Mouse (Mus musculus): ENCODE measurements around the gene Slc30a3. TPM values are rescaled to one million over a fixed set of nuclear protein-coding genes. Genes with fewer than 3 reads are reported as not detected.

Gene Slc30a3
- polyA plus RNA-seq, 1 experiment from 2014 or later: 0.79 TPM

Other genes starting within 250 kb of the Slc30a3 start
- 49.8 and 52.2 TPM in 2 replicates for gene Tmem214, start 240.2 kb downstream of the Slc30a3 start, polyA plus RNA-seq (2014; fragmentation: Nextera tagmentation; extraction: Ambion mirVana)
- gene Agbl5, start 219.5 kb downstream of the Slc30a3 start, polyA plus RNA-seq (2014; fragmentation: Nextera tagmentation; extraction: Ambion mirVana): 34.5 and 37.3 TPM in 2 replicates
- gene Ost4, start 200.4 kb downstream of the Slc30a3 start, polyA plus RNA-seq (2014; fragmentation: Nextera tagmentation; extraction: Ambion mirVana): 339 and 356 TPM in 2 replicates
- gene Emilin1, start 194.8 kb downstream of the Slc30a3 start, polyA plus RNA-seq (2014; fragmentation: Nextera tagmentation; extraction: Ambion mirVana): 44.6 and 44.7 TPM in 2 replicates
- gene Khk, start 186.8 kb downstream of the Slc30a3 start, polyA plus RNA-seq (2014; fragmentation: Nextera tagmentation; extraction: Ambion mirVana): 6.9 and 7.1 TPM in 2 replicates
- 6.4 and 6.8 TPM in 2 replicates for gene Cgref1, start 162.6 kb downstream of the Slc30a3 start, polyA plus RNA-seq (2014; fragmentation: Nextera tagmentation; extraction: Ambion mirVana)
- gene Preb, start 147.9 kb downstream of the Slc30a3 start, polyA plus RNA-seq (2014; fragmentation: Nextera tagmentation; extraction: Ambion mirVana): 106 and 114 TPM in 2 replicates
- gene Tcf23, start 139.6 kb downstream of the Slc30a3 start, polyA plus RNA-seq (2014; fragmentation: Nextera tagmentation; extraction: Ambion mirVana): not detected in 2 replicates
- 81.8 and 86.4 TPM in 2 replicates for gene Atraid, start 59.9 kb downstream of the Slc30a3 start, polyA plus RNA-seq (2014; fragmentation: Nextera tagmentation; extraction: Ambion mirVana)
- gene Slc5a6, start 59.3 kb downstream of the Slc30a3 start, polyA plus RNA-seq (2014; fragmentation: Nextera tagmentation; extraction: Ambion mirVana): 10.8 and 10.9 TPM in 2 replicates
- gene Cad, start 53.5 kb downstream of the Slc30a3 start, polyA plus RNA-seq (2014; fragmentation: Nextera tagmentation; extraction: Ambion mirVana): 44.3 and 55.4 TPM in 2 replicates
- gene Dnajc5g, start 2.0 kb downstream of the Slc30a3 start, polyA plus RNA-seq (2014; fragmentation: Nextera tagmentation; extraction: Ambion mirVana): not detected in 2 replicates
- gene Trim54, start 8.5 kb upstream of the Slc30a3 start, polyA plus RNA-seq (2014; fragmentation: Nextera tagmentation; extraction: Ambion mirVana): not detected in 2 replicates
- gene Ucn, start 30.6 kb upstream of the Slc30a3 start, polyA plus RNA-seq (2014; fragmentation: Nextera tagmentation; extraction: Ambion mirVana): not detected in 2 replicates
- 56.3 and 57.5 TPM in 2 replicates for gene Mpv17, start 46.0 kb upstream of the Slc30a3 start, polyA plus RNA-seq (2014; fragmentation: Nextera tagmentation; extraction: Ambion mirVana)
- 2.1 and 2.3 TPM in 2 replicates for gene Gm29609, start 71.7 kb upstream of the Slc30a3 start, polyA plus RNA-seq (2014; fragmentation: Nextera tagmentation; extraction: Ambion mirVana)
- 101 and 109 TPM in 2 replicates for gene Gtf3c2, start 71.9 kb upstream of the Slc30a3 start, polyA plus RNA-seq (2014; fragmentation: Nextera tagmentation; extraction: Ambion mirVana)
- 142 and 144 TPM in 2 replicates for gene Snx17, start 85.0 kb upstream of the Slc30a3 start, polyA plus RNA-seq (2014; fragmentation: Nextera tagmentation; extraction: Ambion mirVana)
- gene Eif2b4, start 85.2 kb upstream of the Slc30a3 start, polyA plus RNA-seq (2014; fragmentation: Nextera tagmentation; extraction: Ambion mirVana): 68.8 and 83.8 TPM in 2 replicates
- gene Zfp513, start 94.1 kb upstream of the Slc30a3 start, polyA plus RNA-seq (2014; fragmentation: Nextera tagmentation; extraction: Ambion mirVana): 10.0 TPM in 2 replicates
- gene Ppm1g, start 112.5 kb upstream of the Slc30a3 start, polyA plus RNA-seq (2014; fragmentation: Nextera tagmentation; extraction: Ambion mirVana): 177 and 193 TPM in 2 replicates
- gene Nrbp1, start 132.6 kb upstream of the Slc30a3 start, polyA plus RNA-seq (2014; fragmentation: Nextera tagmentation; extraction: Ambion mirVana): 145 and 155 TPM in 2 replicates
- gene Gm9970, start 133.0 kb upstream of the Slc30a3 start, polyA plus RNA-seq (2014; fragmentation: Nextera tagmentation; extraction: Ambion mirVana): 0.92 TPM in 1 of 2 replicates, not detected in the other
- 5.0 and 5.1 TPM in 2 replicates for gene Krtcap3, start 143.5 kb upstream of the Slc30a3 start, polyA plus RNA-seq (2014; fragmentation: Nextera tagmentation; extraction: Ambion mirVana)
- gene Ift172, start 182.9 kb upstream of the Slc30a3 start, polyA plus RNA-seq (2014; fragmentation: Nextera tagmentation; extraction: Ambion mirVana): 42.6 and 50.4 TPM in 2 replicates
- gene Fndc4, start 187.8 kb upstream of the Slc30a3 start, polyA plus RNA-seq (2014; fragmentation: Nextera tagmentation; extraction: Ambion mirVana): 58.4 and 62.8 TPM in 2 replicates
- gene Gckr, start 189.2 kb upstream of the Slc30a3 start, polyA plus RNA-seq (2014; fragmentation: Nextera tagmentation; extraction: Ambion mirVana): 0.13 TPM in 1 of 2 replicates, not detected in the other

Data from forebrain, embryonic 11.5 days (tissue).